Mouse (Mus musculus) hindbrain, embryonic 10.5 days (tissue): ENCODE results near the gene Rpl13. TPM values are rescaled to one million over a fixed set of nuclear protein-coding genes. Genes with fewer than 3 reads are reported as not detected.

Experiments used
- DNase-seq: peaks from one replicate; pipeline ENCODE4 v3.0.0-alpha.2; 2017; ENCODE audit warnings: low spot score
- H3K27ac ChIP-seq: fragments of 300-500 bp; sonication (generic); 2 replicates; pipeline ENCODE4 v1.5.1; 2016; ENCODE audit warnings: mild to moderate bottlenecking, moderate library complexity
- H3K27me3 ChIP-seq: fragments of 300-500 bp; sonication (generic); 2 replicates; pipeline ENCODE4 v1.6.1; 2016; ENCODE audit warnings: mild to moderate bottlenecking; ENCODE audit not compliant: poor library complexity, insufficient read depth, severe bottlenecking
- H3K36me3 ChIP-seq: fragments of 300-500 bp; sonication (generic); 2 replicates; pipeline ENCODE4 v1.6.1; 2016; ENCODE audit warnings: mild to moderate bottlenecking, moderate library complexity
- H3K4me1 ChIP-seq: fragments of 300-500 bp; sonication (generic); replicated peaks from 2 replicates; pipeline ENCODE4 v1.6.1; 2016; ENCODE audit warnings: mild to moderate bottlenecking
- H3K4me3 ChIP-seq: fragments of 300-500 bp; sonication (generic); 2 replicates; pipeline ENCODE4 v1.5.1; 2016; ENCODE audit warnings: mild to moderate bottlenecking, moderate library complexity
- H3K9me3 ChIP-seq: fragments of 300-500 bp; sonication (generic); 2 replicates; pipeline ENCODE4 v1.6.1; 2016; ENCODE audit warnings: mild to moderate bottlenecking, moderate library complexity
- WGBS: fragments of 180-500 bp; shearing (Covaris S2); methylation state at CpG from one replicate; pipeline ENCODE4 v1.1.7; 2016; 5-methylcytosine and 5-hydroxymethylcytosine counted together
- polyA plus RNA-seq: library from polyadenylated mRNA; unstranded; fragments of >200 nt; fragmentation: Nextera tagmentation; extraction: Ambion mirVana; gene quantifications from 2 replicates; pipeline ENCODE4 v1.2.1, GENCODE M21; 2016

Rpl13 gene
- polyA plus RNA-seq, 1 experiment from 2014 or later: 1,248 TPM

DNA sequence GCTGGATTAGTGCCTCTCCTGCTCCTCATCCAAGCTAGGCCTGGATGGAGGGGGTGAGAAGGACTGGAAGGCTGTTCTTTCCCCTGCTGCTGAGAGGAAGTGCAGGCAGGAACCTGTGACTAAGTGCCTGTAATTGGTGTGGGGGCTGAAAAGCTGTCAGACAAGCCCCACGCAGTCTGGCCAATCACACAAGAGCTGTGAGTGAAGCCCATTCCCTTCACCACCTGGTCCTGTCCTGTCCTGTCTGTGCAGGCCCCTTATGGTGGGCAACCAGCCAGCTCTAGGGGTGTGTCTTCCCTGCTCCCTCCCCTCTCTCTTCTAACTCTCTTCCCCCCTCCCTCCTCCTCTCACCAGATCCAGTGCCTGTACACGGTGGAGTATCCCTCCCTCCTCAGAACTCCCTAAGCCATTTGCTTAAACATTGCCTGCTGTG is 35.5 kb downstream of the Rpl13 start:
- Histone ChIP-seq H3K27ac (peak overlapping the region; percentile 57), H3K4me1 (peaks cover 29% of the 10 kb centered on the region), H3K9me3 (0 out of 2 replicates have a peak, but pooled peaks cover 4% of the 10 kb centered on the region), H3K4me3 (no peak overlapping the region), H3K27me3 (no peaks in the 10 kb centered on the region; the same call in 1 of the 2 replicates), H3K36me3 (no peaks in the 10 kb centered on the region)
- peak; percentile 27 for DNase-seq
- WGBS: 22% methylated on average over 2 of the region's 2 CpGs

DNA sequence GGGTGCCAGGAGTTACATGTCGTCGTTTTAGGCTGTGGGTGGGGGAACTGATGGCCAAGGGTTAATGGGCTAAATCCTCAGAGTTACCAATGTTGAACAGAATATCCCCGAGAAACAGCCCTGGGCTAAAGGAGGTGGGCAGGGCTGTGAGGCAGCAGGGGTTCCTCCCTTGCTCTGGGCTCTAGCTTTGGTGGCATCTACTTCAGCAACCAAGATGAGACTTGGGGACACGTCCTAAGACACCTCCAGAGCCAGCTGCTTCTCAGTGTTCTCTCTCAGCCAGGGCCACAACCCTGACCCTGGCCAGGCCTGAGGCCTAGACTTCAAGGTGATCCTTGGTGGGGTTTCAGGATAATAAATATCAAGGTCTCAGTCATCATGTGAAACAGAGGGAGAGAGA is 36.6 kb downstream of the Rpl13 start:
- H3K27ac ChIP-seq: no peak overlapping the region
- no peaks in the 10 kb centered on the region for H3K36me3 ChIP-seq
- H3K27me3 ChIP-seq: no peaks in the 10 kb centered on the region; the same call in 1 of the 2 replicates
- DNase-seq: no peak
- H3K4me1 ChIP-seq: peaks cover 29% of the 10 kb centered on the region
- H3K9me3 ChIP-seq: no peaks in the 10 kb centered on the region
- 64% methylated on average over 4 of the region's 4 CpGs for WGBS
- H3K4me3 ChIP-seq: no peak overlapping the region

DNA sequence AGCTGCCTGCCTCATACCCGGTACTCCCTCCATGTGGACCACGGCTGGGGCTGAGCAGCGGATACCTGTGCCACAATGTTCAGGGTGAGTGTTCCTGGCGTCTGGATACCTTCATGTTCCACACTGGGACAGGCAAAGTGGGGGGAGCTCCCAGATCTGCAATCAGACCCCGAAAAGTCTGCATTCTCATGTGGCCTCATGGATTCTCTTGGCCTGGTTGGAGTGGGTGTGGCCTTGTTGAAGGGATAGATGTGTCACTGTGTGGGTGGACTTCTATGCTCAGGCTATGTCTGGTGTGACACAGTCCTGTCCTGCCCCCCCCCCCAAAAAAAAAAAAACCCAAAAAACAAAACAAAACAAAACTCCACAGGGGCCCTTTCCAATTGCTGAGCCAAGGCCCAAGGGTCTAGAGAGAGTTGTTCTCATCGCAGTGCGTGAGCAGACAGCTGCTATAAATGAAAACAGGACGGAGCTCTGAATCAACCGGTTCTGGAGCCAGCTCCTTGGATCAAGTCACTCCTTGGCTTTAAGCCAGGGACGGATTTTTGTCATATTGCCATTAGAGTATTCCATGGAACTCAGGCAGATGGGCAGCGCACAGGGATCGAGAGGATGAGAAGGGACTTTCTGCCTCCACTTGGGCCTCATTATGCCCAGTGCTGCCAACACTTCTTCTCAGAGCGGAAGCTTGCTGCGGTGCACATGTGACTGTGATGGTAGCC is 39.8 kb downstream of the Rpl13 start:
- Histone ChIP-seq H3K4me1 (peaks cover 10% of the 10 kb centered on the region), H3K4me3 (no peak overlapping the region), H3K27ac (no peak overlapping the region), H3K27me3 (no peaks in the 10 kb centered on the region; the same call in 1 of the 2 replicates), H3K9me3 (no peaks in the 10 kb centered on the region), H3K36me3 (no peaks in the 10 kb centered on the region)
- 87% methylated on average over 14 of the region's 14 CpGs for WGBS
- no peak for DNase-seq

DNA sequence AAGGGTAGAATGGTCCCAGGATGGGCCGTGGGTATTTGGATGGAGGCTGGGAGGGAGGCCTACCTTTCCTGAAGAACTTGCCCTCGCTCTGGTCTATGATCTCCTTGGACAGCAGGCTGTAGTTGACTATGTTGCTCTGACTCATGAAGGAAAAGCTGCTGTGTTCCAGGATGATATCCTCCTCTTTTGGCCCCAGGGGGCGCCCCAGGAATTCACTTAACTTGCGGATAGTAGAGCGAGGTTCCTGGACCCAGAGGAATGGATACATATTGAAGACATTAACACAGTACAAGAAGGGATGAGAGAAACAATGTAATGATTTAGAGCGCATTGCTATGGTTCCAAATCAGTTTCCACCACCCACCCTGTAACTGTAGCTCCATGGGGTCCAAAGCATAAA is 43.1 kb downstream of the Rpl13 start:
- peak; percentile 23 for DNase-seq
- no peak overlapping the region for H3K4me3 ChIP-seq
- H3K36me3 ChIP-seq: no peaks in the 10 kb centered on the region
- no peaks in the 10 kb centered on the region for H3K27me3 ChIP-seq
- no peaks in the 10 kb centered on the region for H3K4me1 ChIP-seq
- WGBS: 61% methylated on average over 6 of the region's 6 CpGs
- no peaks in the 10 kb centered on the region for H3K9me3 ChIP-seq
- no peak overlapping the region for H3K27ac ChIP-seq

DNA sequence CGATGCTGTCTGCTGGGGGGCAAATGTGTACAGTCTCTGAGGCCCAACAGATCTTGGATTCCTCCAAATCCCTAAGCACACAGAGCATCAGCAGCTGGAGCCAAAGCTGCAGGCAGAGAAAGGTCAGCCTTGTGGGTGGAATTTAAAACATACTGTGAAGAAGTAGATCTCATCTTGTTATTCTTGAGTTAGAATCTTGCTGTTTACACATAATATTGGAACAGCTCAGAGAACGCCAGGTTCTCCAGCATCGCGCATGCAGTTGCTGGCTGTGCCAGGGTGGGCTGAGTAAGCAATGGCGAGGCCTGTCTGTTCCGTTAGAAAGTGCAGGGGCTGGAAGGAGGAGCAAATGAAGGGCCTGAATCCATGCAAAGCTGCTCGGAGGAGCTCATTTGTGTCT is 44.2 kb downstream of the Rpl13 start:
- Histone ChIP-seq H3K4me3 (no peak overlapping the region), H3K9me3 (no peaks in the 10 kb centered on the region), H3K36me3 (no peaks in the 10 kb centered on the region), H3K4me1 (no peaks in the 10 kb centered on the region; the same call in 1 of the 2 replicates), H3K27ac (no peak overlapping the region), H3K27me3 (no peaks in the 10 kb centered on the region)
- DNase-seq: no peak
- 85% methylated on average over 7 of the region's 7 CpGs for WGBS

DNA sequence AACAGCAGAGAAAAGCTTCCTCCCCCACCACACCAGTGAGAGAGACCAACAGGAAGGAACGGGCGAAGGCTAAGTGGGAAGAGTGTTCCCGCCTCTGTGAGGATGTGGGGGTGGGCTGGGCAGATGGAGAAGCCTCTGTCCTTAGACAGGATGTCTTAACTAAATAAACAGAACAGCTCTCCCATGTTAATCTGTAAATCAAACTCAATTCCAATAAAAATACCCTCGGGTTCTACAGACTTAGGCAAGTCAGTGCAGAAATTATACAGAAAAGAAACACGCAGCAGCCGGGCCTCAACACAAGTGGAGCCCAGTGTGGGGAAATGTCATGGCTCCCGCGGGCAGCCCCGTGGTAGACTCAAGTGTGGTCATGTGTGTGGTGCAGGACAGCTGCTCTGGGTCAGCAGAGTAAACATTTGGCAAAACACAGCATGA is 48.6 kb downstream of the Rpl13 start:
- DNase-seq: no peak
- Histone ChIP-seq H3K36me3 (no peaks in the 10 kb centered on the region), H3K9me3 (no peaks in the 10 kb centered on the region), H3K27ac (no peak overlapping the region), H3K4me3 (no peak overlapping the region), H3K4me1 (no peaks in the 10 kb centered on the region; the same call in 1 of the 2 replicates), H3K27me3 (no peaks in the 10 kb centered on the region)
- WGBS: 75% methylated on average over 9 of the region's 9 CpGs

Other genes starting within 250 kb of the Rpl13 start
- 31.4 and 34.3 TPM in 2 replicates for gene Ankrd11, start 60.1 kb upstream of the Rpl13 start, polyA plus RNA-seq
- gene Spg7, start 39.4 kb upstream of the Rpl13 start, polyA plus RNA-seq: 56.6 and 58.2 TPM in 2 replicates
- 0.12 and 0.63 TPM in 2 replicates for gene Cpne7, start 15.0 kb downstream of the Rpl13 start, polyA plus RNA-seq
- gene Sult5a1, start 56.0 kb downstream of the Rpl13 start, polyA plus RNA-seq: 4.3 and 5.8 TPM in 2 replicates
- gene Dpep1, start 83.9 kb downstream of the Rpl13 start, polyA plus RNA-seq: 3.2 and 4.9 TPM in 2 replicates
- gene Chmp1a, start 110.4 kb downstream of the Rpl13 start, polyA plus RNA-seq: 142 and 158 TPM in 2 replicates
- gene Spata33, start 110.5 kb downstream of the Rpl13 start, polyA plus RNA-seq: 5.3 and 5.7 TPM in 2 replicates
- gene Cdk10, start 122.5 kb downstream of the Rpl13 start, polyA plus RNA-seq: 36.7 and 37.2 TPM in 2 replicates
- gene Spata2l, start 133.9 kb downstream of the Rpl13 start, polyA plus RNA-seq: 2.3 and 3.3 TPM in 2 replicates
- gene Zfp276, start 151.8 kb downstream of the Rpl13 start, polyA plus RNA-seq: 30.6 and 36.0 TPM in 2 replicates
- 26.8 and 31.7 TPM in 2 replicates for gene Vps9d1, start 152.0 kb downstream of the Rpl13 start, polyA plus RNA-seq
- gene Fanca, start 216.2 kb downstream of the Rpl13 start, polyA plus RNA-seq: 35.3 and 40.9 TPM in 2 replicates
- gene Spire2, start 230.4 kb downstream of the Rpl13 start, polyA plus RNA-seq: 10.8 and 19.5 TPM in 2 replicates